Mouse (Mus musculus): ENCODE measurements at regions not wholly inside any gene's neighbourhood (a gene's known extent, or its start where the extent isn't known, plus 50 kb on each side); places are given as distances from the start of the nearest gene placed in this dataset.
A peak's percentile ranks its signal among the peaks of the same experiment; 100 is the strongest.

DNA sequence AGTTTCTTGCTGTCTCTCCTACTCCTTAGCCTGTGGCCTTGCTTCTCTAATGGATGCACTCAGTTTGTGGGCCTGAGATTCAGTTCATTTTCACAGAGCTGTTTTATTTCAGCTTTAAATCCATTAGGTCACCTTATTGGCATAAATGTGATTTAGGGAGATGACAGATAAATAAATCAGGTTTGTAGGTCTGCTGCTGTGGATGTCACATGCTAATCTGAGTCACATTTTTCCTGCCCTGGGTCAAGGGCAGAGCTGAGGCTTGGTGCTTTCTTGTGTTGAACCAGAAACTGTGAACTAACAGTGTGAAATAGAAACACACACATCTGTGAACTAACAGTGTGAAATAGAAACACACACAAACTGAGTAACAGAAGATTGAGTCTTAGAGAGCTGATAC, 266.9 kb downstream of the Kcnrg start:
- no peak for TF ChIP-seq POLR2A (IDR thresholded peaks at IDR 0.05; ENCODE audit: borderline replicate concordance, extremely low read depth, insufficient read depth, insufficient read length)
- no peak for DNase-seq (ENCODE audit: low spot score)
- no peaks in the 10 kb centered on the region for H3K27me3 ChIP-seq (ENCODE audit: control insufficient read depth, insufficient read depth, low read length)
- no peaks in the 10 kb centered on the region for H3K4me1 ChIP-seq (ENCODE audit: control insufficient read depth, insufficient read depth, low read length)
- no peak overlapping the region for H3K9ac ChIP-seq (ENCODE audit: low read depth, low read length, severe bottlenecking)
- no peaks in the 10 kb centered on the region for H3K9me3 ChIP-seq (ENCODE audit: control insufficient read depth, low read length)
- no peak overlapping the region for H3K27ac ChIP-seq (replicated peaks; ENCODE audit: low read depth, low read length)
- no peak overlapping the region for H3K4me3 ChIP-seq (replicated peaks; ENCODE audit: low read length)
- H3K4me2 ChIP-seq (replicated peaks; ENCODE audit: low read depth, low read length, severe bottlenecking): no peak overlapping the region
- H3K36me3 ChIP-seq (ENCODE audit: control insufficient read depth, insufficient read depth, low read length): no peaks in the 10 kb centered on the region
- ATAC-seq (ENCODE audit: low FRiP score, low read depth): no peak

DNA sequence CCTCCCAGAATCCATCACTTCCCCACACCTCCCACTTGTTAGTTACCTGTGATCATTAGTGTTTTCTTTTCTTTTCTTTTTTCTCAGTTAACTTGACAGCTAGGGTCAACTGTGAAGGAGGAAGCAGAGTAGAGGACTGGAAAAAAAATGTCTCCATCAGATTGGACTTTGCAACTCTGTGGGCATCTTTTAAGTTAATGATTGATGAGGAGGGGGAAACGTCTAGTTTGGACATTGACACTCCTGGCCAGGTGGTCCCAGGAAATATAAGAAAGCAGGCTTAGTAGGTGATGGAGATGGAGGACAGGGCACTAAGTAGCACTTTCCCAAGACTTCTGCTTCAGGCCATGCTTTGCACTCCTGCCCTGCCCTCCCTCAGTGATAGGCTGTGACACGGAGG, 272.2 kb downstream of the Kcnrg start:
- Histone ChIP-seq H3K4me2 (replicated peaks; ENCODE audit: low read depth, low read length, severe bottlenecking) (no peak overlapping the region), H3K4me3 (replicated peaks; ENCODE audit: low read length) (no peak overlapping the region), H3K4me1 (ENCODE audit: control insufficient read depth, insufficient read depth, low read length) (peaks cover 5% of the 10 kb centered on the region; the same call in 1 of the 2 replicates), H3K9me3 (ENCODE audit: control insufficient read depth, low read length) (no peaks in the 10 kb centered on the region), H3K9ac (ENCODE audit: low read depth, low read length, severe bottlenecking) (no peak overlapping the region), H3K36me3 (ENCODE audit: control insufficient read depth, insufficient read depth, low read length) (no peaks in the 10 kb centered on the region), H3K27ac (replicated peaks; ENCODE audit: low read depth, low read length) (no peak overlapping the region), H3K27me3 (ENCODE audit: control insufficient read depth, insufficient read depth, low read length) (no peaks in the 10 kb centered on the region)
- no peak for ATAC-seq (ENCODE audit: low FRiP score, low read depth)
- TF ChIP-seq POLR2A (IDR thresholded peaks at IDR 0.05; ENCODE audit: borderline replicate concordance, extremely low read depth, insufficient read depth, insufficient read length): no peak
- DNase-seq (ENCODE audit: low spot score): no peak
- WGBS: 34% methylated on average over 2 of the region's 2 CpGs

DNA sequence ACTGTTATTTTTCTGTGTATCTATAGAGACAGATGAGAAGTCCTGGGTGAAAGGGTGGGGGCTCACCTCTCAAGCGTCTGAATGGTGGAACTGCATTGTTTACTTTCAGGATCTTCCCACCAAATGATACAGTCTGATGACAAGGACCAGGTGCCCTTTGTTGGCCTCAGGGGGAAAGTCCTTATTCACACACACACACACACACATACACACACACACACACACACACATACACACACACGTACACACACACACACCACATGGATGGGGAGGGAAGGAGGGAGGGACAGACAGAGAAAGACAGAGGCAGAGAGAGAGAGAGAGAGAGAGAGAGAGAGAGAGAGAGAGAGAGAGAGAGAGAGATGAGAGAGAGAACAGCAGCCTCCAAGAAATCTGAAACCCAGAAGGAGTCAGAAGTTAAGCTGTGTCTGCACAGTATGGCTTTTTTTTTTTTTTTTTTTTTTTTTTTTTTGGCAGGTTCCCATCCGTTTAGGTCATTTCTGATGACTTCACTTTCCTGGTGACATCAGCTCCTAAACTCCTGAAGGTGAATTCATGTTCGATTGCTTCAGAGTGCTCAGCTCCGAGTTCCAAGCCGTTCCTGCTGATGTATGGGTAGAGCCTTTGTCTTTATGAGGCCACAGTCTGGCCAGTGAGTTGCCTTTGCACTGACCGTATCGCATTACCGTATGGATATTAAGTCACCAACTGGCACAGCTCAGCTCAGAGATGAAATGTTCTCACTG, 273.4 kb downstream of the Kcnrg start:
- no peak for TF ChIP-seq POLR2A (IDR thresholded peaks at IDR 0.05; ENCODE audit: borderline replicate concordance, extremely low read depth, insufficient read depth, insufficient read length)
- ATAC-seq (ENCODE audit: low FRiP score, low read depth) (peak; percentile 86), DNase-seq (ENCODE audit: low spot score) (peak; percentile 61)
- Histone ChIP-seq H3K36me3 (ENCODE audit: control insufficient read depth, insufficient read depth, low read length) (no peaks in the 10 kb centered on the region), H3K4me3 (replicated peaks; ENCODE audit: low read length) (no peak overlapping the region), H3K4me2 (replicated peaks; ENCODE audit: low read depth, low read length, severe bottlenecking) (no peak overlapping the region), H3K9ac (ENCODE audit: low read depth, low read length, severe bottlenecking) (no peak overlapping the region), H3K4me1 (ENCODE audit: control insufficient read depth, insufficient read depth, low read length) (peaks cover 5% of the 10 kb centered on the region; the same call in 1 of the 2 replicates), H3K27ac (replicated peaks; ENCODE audit: low read depth, low read length) (no peak overlapping the region), H3K9me3 (ENCODE audit: control insufficient read depth, low read length) (no peaks in the 10 kb centered on the region), H3K27me3 (ENCODE audit: control insufficient read depth, insufficient read depth, low read length) (no peaks in the 10 kb centered on the region)
- 37% methylated on average over 9 of the region's 9 CpGs for WGBS

DNA sequence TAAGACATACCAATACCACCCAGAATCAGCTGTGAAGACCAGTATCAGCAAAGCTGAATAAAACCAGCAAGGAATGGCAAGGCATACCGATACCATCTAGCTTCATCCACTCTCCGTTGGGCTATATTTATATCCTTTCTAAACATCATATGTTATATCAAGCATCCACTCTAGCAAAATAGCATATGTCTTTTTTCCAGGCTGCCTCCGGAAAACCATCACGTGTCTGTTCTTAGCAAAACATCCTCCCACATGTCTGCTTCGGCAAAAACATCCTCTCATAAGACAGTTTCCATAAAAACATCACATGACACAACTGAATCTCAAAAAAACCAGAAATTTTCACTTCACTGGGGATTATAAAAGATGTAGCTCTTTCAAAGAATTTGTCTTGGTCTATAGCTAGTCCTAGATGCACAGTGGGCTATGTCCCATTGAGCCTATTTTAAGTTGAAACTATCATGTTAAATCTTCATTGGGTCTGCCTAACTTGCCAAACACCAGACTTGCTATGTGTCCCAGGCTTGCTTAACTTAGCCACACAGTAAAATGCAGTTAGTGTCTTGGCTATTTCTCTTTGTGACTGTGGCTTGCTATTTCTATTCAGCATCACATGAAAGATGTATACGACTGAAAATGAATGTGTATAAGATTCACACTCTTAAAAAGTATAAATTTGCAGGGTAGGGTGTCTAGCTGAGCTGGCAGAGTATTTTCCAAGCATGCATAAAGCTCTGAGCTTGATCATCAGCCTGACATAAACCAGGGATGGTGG, 278.2 kb downstream of the Kcnrg start:
- H3K36me3 ChIP-seq (ENCODE audit: control insufficient read depth, insufficient read depth, low read length): no peaks in the 10 kb centered on the region
- DNase-seq (ENCODE audit: low spot score): no peak
- H3K9ac ChIP-seq (ENCODE audit: low read depth, low read length, severe bottlenecking): no peak overlapping the region
- H3K4me1 ChIP-seq (ENCODE audit: control insufficient read depth, insufficient read depth, low read length): peaks cover under 1% of the 10 kb centered on the region; the same call in 1 of the 2 replicates
- WGBS: 87% methylated on average over 6 of the region's 6 CpGs
- H3K9me3 ChIP-seq (ENCODE audit: control insufficient read depth, low read length): no peaks in the 10 kb centered on the region
- H3K4me2 ChIP-seq (replicated peaks; ENCODE audit: low read depth, low read length, severe bottlenecking): no peak overlapping the region
- TF ChIP-seq POLR2A (IDR thresholded peaks at IDR 0.05; ENCODE audit: borderline replicate concordance, extremely low read depth, insufficient read depth, insufficient read length): no peak
- ATAC-seq (ENCODE audit: low FRiP score, low read depth): no peak
- H3K27me3 ChIP-seq (ENCODE audit: control insufficient read depth, insufficient read depth, low read length): no peaks in the 10 kb centered on the region
- no peak overlapping the region for H3K4me3 ChIP-seq (replicated peaks; ENCODE audit: low read length)
- no peak overlapping the region for H3K27ac ChIP-seq (replicated peaks; ENCODE audit: low read depth, low read length)

DNA sequence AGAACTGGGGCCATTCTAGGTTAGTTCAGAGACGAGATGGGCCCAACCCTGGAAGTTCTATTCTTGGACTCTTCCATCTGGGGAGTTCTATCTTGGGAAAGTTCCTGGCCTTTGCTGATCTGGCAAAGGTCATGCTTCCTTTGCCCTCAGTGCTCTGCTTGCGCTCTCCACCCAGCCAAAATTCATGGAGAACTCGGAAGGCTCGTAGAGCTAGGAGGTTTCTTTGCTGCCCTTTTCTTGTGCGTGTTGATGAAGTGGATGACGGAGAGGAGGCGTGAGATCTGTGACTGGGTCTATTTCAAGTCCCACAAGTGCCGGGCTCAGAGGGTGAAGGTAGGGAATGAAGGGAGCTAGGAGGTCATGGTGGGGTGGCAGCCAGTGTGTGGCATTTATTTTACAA, 282.4 kb downstream of the Kcnrg start:
- Histone ChIP-seq H3K4me1 (ENCODE audit: control insufficient read depth, insufficient read depth, low read length) (peaks cover 2% of the 10 kb centered on the region; the same call in 1 of the 2 replicates), H3K4me2 (replicated peaks; ENCODE audit: low read depth, low read length, severe bottlenecking) (no peak overlapping the region), H3K4me3 (replicated peaks; ENCODE audit: low read length) (no peak overlapping the region), H3K27ac (replicated peaks; ENCODE audit: low read depth, low read length) (no peak overlapping the region), H3K27me3 (ENCODE audit: control insufficient read depth, insufficient read depth, low read length) (no peaks in the 10 kb centered on the region), H3K9me3 (ENCODE audit: control insufficient read depth, low read length) (no peaks in the 10 kb centered on the region), H3K9ac (ENCODE audit: low read depth, low read length, severe bottlenecking) (no peak overlapping the region), H3K36me3 (ENCODE audit: control insufficient read depth, insufficient read depth, low read length) (no peaks in the 10 kb centered on the region)
- DNase-seq (ENCODE audit: low spot score) (no peak), ATAC-seq (ENCODE audit: low FRiP score, low read depth) (no peak)
- TF ChIP-seq POLR2A (IDR thresholded peaks at IDR 0.05; ENCODE audit: borderline replicate concordance, extremely low read depth, insufficient read depth, insufficient read length): no peak
- 89% methylated on average over 8 of the region's 8 CpGs for WGBS
